ENCODE assay signal across 8 mouse cellular contexts in genomic region chr7:4657521-4658127, GRCm38 (mm10). TPM values are rescaled to one million over a fixed set of nuclear protein-coding genes. Genes with fewer than 3 reads are reported as not detected.
DNase-seq lines count a peak whose midpoint lies in the region; ATAC-seq and TF ChIP-seq lines count a peak whose summit lies in the region.

No protein-coding gene starts in this region.

- 12% methylated on average over 9 of the region's 9 CpGs for WGBS in kidney, adult 2 months
- WGBS in forebrain, embryonic 16.5 days: 58% methylated on average over 9 of the region's 9 CpGs
- WGBS in midbrain, embryonic 13.5 days: 66% methylated on average over 9 of the region's 9 CpGs

- H3K9me3 ChIP-seq in forebrain, embryonic 16.5 days (ENCODE audit: control insufficient read depth, low read length): no peaks in the 10 kb centered on the region
- H3K9me3 ChIP-seq in midbrain, embryonic 13.5 days: no peaks in the 10 kb centered on the region

- H3K9ac ChIP-seq in forebrain, embryonic 16.5 days (replicated peaks; ENCODE audit: low read depth, low read length): peak overlapping the region; percentile 91
- peak overlapping the region; percentile 86 for H3K9ac ChIP-seq in midbrain, embryonic 13.5 days (replicated peaks)

- H3K4me3 ChIP-seq in kidney, adult 2 months (ENCODE audit: insufficient read depth, low read depth, low read length): peak overlapping the region; percentile 88
- peak overlapping the region; percentile 96 for H3K4me3 ChIP-seq in bone marrow macrophage, adult 2 months (ENCODE audit: insufficient read depth, low read length)
- H3K4me3 ChIP-seq in forebrain, embryonic 16.5 days (replicated peaks; ENCODE audit: low read length): peak overlapping the region; percentile 84
- peak overlapping the region; percentile 97 for H3K4me3 ChIP-seq in left cerebral cortex, adult 2 months
- peak overlapping the region; percentile 63 for H3K4me3 ChIP-seq in midbrain, embryonic 13.5 days (replicated peaks)

- no peaks in the 10 kb centered on the region for H3K36me3 ChIP-seq in kidney, adult 2 months (ENCODE audit: control insufficient read depth, insufficient read depth, low read length)
- no peaks in the 10 kb centered on the region for H3K36me3 ChIP-seq in forebrain, embryonic 16.5 days (ENCODE audit: control insufficient read depth, insufficient read depth)
- H3K36me3 ChIP-seq in midbrain, embryonic 13.5 days: peaks cover 13% of the 10 kb centered on the region

- H3K4me1 ChIP-seq in kidney, adult 2 months (ENCODE audit: control insufficient read depth, insufficient read depth, low read length): peaks cover 28% of the 10 kb centered on the region
- H3K4me1 ChIP-seq in bone marrow macrophage, adult 2 months (ENCODE audit: control insufficient read depth, insufficient read depth, low read length): peaks cover 29% of the 10 kb centered on the region
- peaks cover 38% of the 10 kb centered on the region for H3K4me1 ChIP-seq in forebrain, embryonic 16.5 days (replicated peaks; ENCODE audit: control insufficient read depth, insufficient read depth, low read length)
- peaks cover 59% of the 10 kb centered on the region for H3K4me1 ChIP-seq in midbrain, embryonic 13.5 days (replicated peaks)

- no peaks in the 10 kb centered on the region for H3K27me3 ChIP-seq in kidney, adult 2 months (replicated peaks; ENCODE audit: control insufficient read depth, insufficient read depth, low read length)
- no peaks in the 10 kb centered on the region for H3K27me3 ChIP-seq in forebrain, embryonic 16.5 days (replicated peaks; ENCODE audit: control insufficient read depth, insufficient read depth, low read length)
- no peaks in the 10 kb centered on the region for H3K27me3 ChIP-seq in midbrain, embryonic 13.5 days

- TF ChIP-seq POLR2A in kidney, adult 2 months (IDR thresholded peaks at IDR 0.05; ENCODE audit: low read depth, low read length): no peak
- TF ChIP-seq POLR2A in bone marrow macrophage, adult 2 months (IDR thresholded peaks at IDR 0.05; ENCODE audit: borderline replicate concordance, low read depth, low read length): no peak

- peak overlapping the region; percentile 93 for H3K27ac ChIP-seq in kidney, adult 2 months (ENCODE audit: insufficient read depth, low read depth, low read length)
- peak overlapping the region; percentile 75 for H3K27ac ChIP-seq in bone marrow macrophage, adult 2 months (ENCODE audit: insufficient read depth, low read depth, low read length)
- no peak overlapping the region for H3K27ac ChIP-seq in forebrain, embryonic 16.5 days (ENCODE audit: low read length)
- H3K27ac ChIP-seq in left cerebral cortex, adult 2 months: peak overlapping the region; percentile 98
- peak overlapping the region; percentile 95; the same call in 1 of the 2 replicates for H3K27ac ChIP-seq in midbrain, embryonic 13.5 days

- TF ChIP-seq CTCF in kidney, adult 2 months (conservative IDR thresholded peaks at IDR 0.05; ENCODE audit: insufficient read depth, insufficient read length, low read depth, low read length): no peak
- no peak for TF ChIP-seq CTCF in bone marrow macrophage, adult 2 months (IDR thresholded peaks at IDR 0.05; ENCODE audit: low read depth, low read length)
- no peak for TF ChIP-seq CTCF in left cerebral cortex, adult 2 months (IDR thresholded peaks at IDR 0.05)

- intact Hi-C loops in left cerebral cortex, adult 2 months (cut with DNase I): loop anchor here (2.0 kb wide), 1 partner anchor 27 kb away; the partner anchor contains the start of gene Hspbp1

- peak; percentile 65 for DNase-seq in kidney, adult 2 months
- no peak for DNase-seq in kidney, postnatal 10 days
- peak; percentile 51 to 66 for DNase-seq in left cerebral cortex, adult 2 months (ENCODE audit: extremely low spot score in 1 of 2, low spot score in 2 of 2)
- DNase-seq in urinary bladder, postnatal 25 days (ENCODE audit: low spot score): no peak
- DNase-seq in adipocyte (ENCODE audit: low spot score): no peak

- H3K4me2 ChIP-seq in forebrain, embryonic 16.5 days (ENCODE audit: low read length): peak overlapping the region; percentile 74
- peak overlapping the region; percentile 98 for H3K4me2 ChIP-seq in midbrain, embryonic 13.5 days (replicated peaks)

- ATAC-seq in forebrain, embryonic 16.5 days: no peak
- no peak for ATAC-seq in midbrain, embryonic 13.5 days

RNA-seq across cellular contexts. Expression of gene Ppp6r1, which starts 1.2 kb away (rescaled TPM):
- 103 and 109 TPM in 2 replicates for polyA plus RNA-seq in kidney, adult 2 months (2012; rRNA removed)
- 84.8 and 90.0 TPM in 2 replicates for polyA plus RNA-seq in bone marrow macrophage, adult 2 months (2012; ENCODE audit: insufficient read depth, insufficient read length, missing spikeins)
- polyA plus RNA-seq in forebrain, embryonic 16.5 days (2015; fragmentation: Nextera tagmentation; extraction: Ambion mirVana): 7.6 and 7.8 TPM in 2 replicates
- 100 to 1,000 TPM; 144 to 151 TPM for total RNA-seq in left cerebral cortex, adult 2 months (2021)
- polyA plus RNA-seq in midbrain, embryonic 13.5 days (2015; fragmentation: Nextera tagmentation; extraction: Ambion mirVana): 9.2 and 11.4 TPM in 2 replicates

RNA-seq across cellular contexts. Expression of gene Tmem86b, which starts 26.4 kb away (rescaled TPM):
- 83.0 and 86.5 TPM in 2 replicates for polyA plus RNA-seq in kidney, adult 2 months (2012; rRNA removed)
- 10.9 and 14.8 TPM in 2 replicates for polyA plus RNA-seq in bone marrow macrophage, adult 2 months (2012; ENCODE audit: insufficient read depth, insufficient read length, missing spikeins)
- polyA plus RNA-seq in forebrain, embryonic 16.5 days (2015; fragmentation: Nextera tagmentation; extraction: Ambion mirVana): 2.0 and 2.9 TPM in 2 replicates
- 10 to 100 TPM; 15.4 to 20.8 TPM for total RNA-seq in left cerebral cortex, adult 2 months (2021)
- 3.8 and 3.9 TPM in 2 replicates for polyA plus RNA-seq in midbrain, embryonic 13.5 days (2015; fragmentation: Nextera tagmentation; extraction: Ambion mirVana)

RNA-seq across cellular contexts. Expression of gene Hspbp1, which starts 27.2 kb away (rescaled TPM):
- polyA plus RNA-seq in kidney, adult 2 months (2012; rRNA removed): 36.6 and 39.4 TPM in 2 replicates
- 24.7 and 26.7 TPM in 2 replicates for polyA plus RNA-seq in bone marrow macrophage, adult 2 months (2012; ENCODE audit: insufficient read depth, insufficient read length, missing spikeins)
- polyA plus RNA-seq in forebrain, embryonic 16.5 days (2015; fragmentation: Nextera tagmentation; extraction: Ambion mirVana): 136 and 156 TPM in 2 replicates
- 100 to 1,000 TPM in 1 of 2 experiments, 10 to 100 TPM in 1; 99.9 to 102 TPM for total RNA-seq in left cerebral cortex, adult 2 months (2021)
- 122 and 123 TPM in 2 replicates for polyA plus RNA-seq in midbrain, embryonic 13.5 days (2015; fragmentation: Nextera tagmentation; extraction: Ambion mirVana)

RNA-seq across cellular contexts. Expression of gene Brsk1, which starts 32.8 kb away (rescaled TPM):
- 1.7 and 2.3 TPM in 2 replicates for polyA plus RNA-seq in kidney, adult 2 months (2012; rRNA removed)
- polyA plus RNA-seq in bone marrow macrophage, adult 2 months (2012; ENCODE audit: insufficient read depth, insufficient read length, missing spikeins): 0.64 TPM in 1 of 2 replicates, not detected in the other
- polyA plus RNA-seq in forebrain, embryonic 16.5 days (2015; fragmentation: Nextera tagmentation; extraction: Ambion mirVana): 5.9 and 7.9 TPM in 2 replicates
- 100 to 1,000 TPM; 425 to 440 TPM for total RNA-seq in left cerebral cortex, adult 2 months (2021)
- polyA plus RNA-seq in midbrain, embryonic 13.5 days (2015; fragmentation: Nextera tagmentation; extraction: Ambion mirVana): 6.8 and 7.6 TPM in 2 replicates

RNA-seq across cellular contexts. Expression of gene Ptprh, which starts 53.8 kb away (rescaled TPM):
- polyA plus RNA-seq in kidney, adult 2 months (2012; rRNA removed): 0.22 and 0.24 TPM in 2 replicates
- not detected in 2 replicates for polyA plus RNA-seq in bone marrow macrophage, adult 2 months (2012; ENCODE audit: insufficient read depth, insufficient read length, missing spikeins)
- polyA plus RNA-seq in forebrain, embryonic 16.5 days (2015; fragmentation: Nextera tagmentation; extraction: Ambion mirVana): 0.63 and 0.70 TPM in 2 replicates
- total RNA-seq in left cerebral cortex, adult 2 months (2021): under 1 TPM; 0.35 to 0.43 TPM
- 0.35 and 0.67 TPM in 2 replicates for polyA plus RNA-seq in midbrain, embryonic 13.5 days (2015; fragmentation: Nextera tagmentation; extraction: Ambion mirVana)

Comparison
In these comparisons a context has a peak if more than half of its experiments do, and no peak if none do; other contexts are left out.
1. DNase-seq: peak in kidney, adult 2 months (single experiment) and left cerebral cortex, adult 2 months (2 of 2); none in kidney, postnatal 10 days (single experiment), urinary bladder, postnatal 25 days (single experiment) and adipocyte (single experiment).
2. Peak in every context shown above with its lines, with median percentiles within 50 percentile points of each other: H3K4me3 ChIP-seq.